9 mouse cellular contexts compared by ENCODE assay signal in genomic region chr12:50314634-50315033, GRCm38 (mm10).
DNase-seq lines count a peak whose midpoint lies in the region.
"Had no signal": no experiment of that assay in that cellular context is flagged by ENCODE, and none has a peak within 500 bp of the region (broad histone marks: within the 10 kb centered on the region; RNA-seq: fewer than 3 reads in every experiment).

No protein-coding gene starts in this region.

- DNase-seq in cerebellum, postnatal 10 days, result peak; percentile 66 to 67
- no peak for DNase-seq in cerebellum, adult 9-10 months
- DNase-seq in left cerebral cortex, adult 11 months (ENCODE audit: low spot score), result peak; percentile 9
- no peak for DNase-seq in left cerebral cortex, adult 18-20 months (ENCODE audit: low spot score in 2 of 2)
- peak; percentile 7 for DNase-seq in R1 (ENCODE audit: low read depth, low spot score)
- peak; percentile 23 to 28 for DNase-seq in left cerebral cortex, postnatal 25 days (ENCODE audit: low spot score in 2 of 2)
- DNase-seq in c-Kit-positive CD71-positive TER-119-positive erythroid progenitor cells, embryonic 14.5 days (ENCODE audit: low spot score), result no peak
- DNase-seq in spleen, postnatal 10 days (ENCODE audit: low spot score in 2 of 2), result no peak
- DNase-seq: gastrocnemius, postnatal 10 days had no signal

- intact Hi-C loops in left cerebral cortex, postnatal 25 days (cut with DNase I), result loop anchor here (1.0 to 5.0 kb wide), 3 partner anchors 382 to 873 kb away; no protein-coding TSS in a partner anchor

Comparison
In these comparisons a context has a peak if more than half of its experiments do, and no peak if none do; other contexts are left out.
1. DNase-seq: peak in cerebellum, postnatal 10 days (2 of 2), left cerebral cortex, adult 11 months (single experiment), R1 (single experiment) and left cerebral cortex, postnatal 25 days (2 of 2); none in cerebellum, adult 9-10 months (single experiment), left cerebral cortex, adult 18-20 months (0 of 2), c-Kit-positive CD71-positive TER-119-positive erythroid progenitor cells, embryonic 14.5 days (single experiment) and spleen, postnatal 10 days (0 of 2).